Comparison of ENCODE assay signal across 10 mouse cellular contexts in the genomic region with DNA sequence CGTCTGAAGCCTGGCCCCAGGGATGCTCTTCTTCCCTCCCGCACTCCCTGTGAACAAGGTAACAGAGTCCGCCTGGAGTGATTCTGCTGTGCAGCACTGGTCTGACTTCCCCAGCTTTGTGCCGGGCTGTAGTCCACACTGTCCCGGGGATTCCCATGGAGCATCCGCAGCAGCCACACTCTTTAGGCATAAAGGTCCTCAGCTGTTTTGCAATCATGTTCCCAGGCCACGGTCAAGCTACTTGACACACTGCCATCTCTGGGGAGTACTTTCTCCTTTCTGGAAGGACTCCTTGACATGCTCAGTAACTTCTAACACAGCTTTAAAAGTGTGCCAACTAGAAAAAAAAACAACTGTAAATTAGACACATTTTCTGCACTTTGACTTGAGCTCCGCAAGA.
A peak's percentile ranks its signal among the peaks of the same experiment; 100 is the strongest.
DNase-seq lines count a peak whose midpoint lies in the region; TF ChIP-seq lines count a peak whose summit lies in the region.
"Had no signal": no experiment of that assay in that cellular context is flagged by ENCODE, and none has a peak within 500 bp of the region (broad histone marks: within the 10 kb centered on the region; RNA-seq: fewer than 3 reads in every experiment).

No protein-coding gene starts in this region.

- peak; percentile 54 for DNase-seq in ovary, adult 18-20 months (ENCODE audit: low spot score)
- no peak for DNase-seq in ovary, postnatal 10 days (ENCODE audit: low spot score)
- DNase-seq in heart, adult 2 months: peak; percentile 31 to 49
- DNase-seq in heart, postnatal 4 days: peak; percentile 15
- peak; percentile 25 for DNase-seq in ovary, postnatal 36 days (ENCODE audit: low spot score)
- no peak for DNase-seq in left cerebral cortex, postnatal 25 days (ENCODE audit: low spot score in 2 of 2)
- no peak for DNase-seq in hindbrain, embryonic 10.5 days (ENCODE audit: low spot score)
- DNase-seq: cerebellum, adult 11 months; right cerebral cortex, postnatal 4 days had no signal

- H3K4me1 ChIP-seq in heart, adult 2 months (ENCODE audit: control insufficient read depth, insufficient read depth, low read length): peaks cover 2% of the 10 kb centered on the region; the same call in 1 of the 2 replicates
- H3K4me1 ChIP-seq in hindbrain, embryonic 10.5 days (replicated peaks): peaks cover 8% of the 10 kb centered on the region; the same call in 1 of the 2 replicates
- H3K4me1 ChIP-seq: limb, embryonic 13.5 days had no signal

- intact Hi-C loops in heart, adult 2 months (cut with DNase I): no loop called here
- intact Hi-C loops in left cerebral cortex, postnatal 25 days (cut with DNase I): no loop called here

- H3K9me3 ChIP-seq in hindbrain, embryonic 10.5 days: no peaks in the 10 kb centered on the region

- H3K36me3 ChIP-seq in heart, adult 2 months (ENCODE audit: control insufficient read depth, insufficient read depth, low read length): no peaks in the 10 kb centered on the region
- H3K36me3 ChIP-seq in hindbrain, embryonic 10.5 days: no peaks in the 10 kb centered on the region
- H3K36me3 ChIP-seq: limb, embryonic 13.5 days had no signal

- no peak for TF ChIP-seq CTCF in heart, adult 2 months (IDR thresholded peaks at IDR 0.05)

- WGBS in heart, adult 2 months: 61% methylated on average over 8 of the region's 8 CpGs
- 79% methylated on average over 8 of the region's 8 CpGs for WGBS in hindbrain, embryonic 10.5 days

- no peaks in the 10 kb centered on the region for H3K79me2 ChIP-seq in heart, adult 2 months (replicated peaks; ENCODE audit: control insufficient read depth, insufficient read depth, low read length)

- TF ChIP-seq EP300 in heart, adult 2 months (IDR thresholded peaks at IDR 0.05; ENCODE audit: insufficient read depth, low read depth, low read length): no peak

- H3K27me3 ChIP-seq in heart, adult 2 months (ENCODE audit: control insufficient read depth, insufficient read depth, low read length): no peaks in the 10 kb centered on the region
- no peaks in the 10 kb centered on the region for H3K27me3 ChIP-seq in hindbrain, embryonic 10.5 days (ENCODE audit: insufficient read depth, poor library complexity, severe bottlenecking)
- H3K27me3 ChIP-seq: limb, embryonic 13.5 days had no signal

- no peak overlapping the region for H3K4me3 ChIP-seq in heart, adult 2 months
- no peak overlapping the region for H3K4me3 ChIP-seq in hindbrain, embryonic 10.5 days
- H3K4me3 ChIP-seq: limb, embryonic 13.5 days had no signal

- H3K9ac ChIP-seq in heart, adult 2 months (ENCODE audit: low read depth, low read length): no peak overlapping the region
- H3K9ac ChIP-seq: limb, embryonic 13.5 days had no signal

- no peak overlapping the region for H3K27ac ChIP-seq in heart, adult 2 months
- no peak overlapping the region for H3K27ac ChIP-seq in hindbrain, embryonic 10.5 days
- H3K27ac ChIP-seq: limb, embryonic 13.5 days had no signal

- TF ChIP-seq POLR2A in heart, adult 2 months (IDR thresholded peaks at IDR 0.05; ENCODE audit: insufficient read depth, low read depth, low read length): no peak

Comparison
In these comparisons a context has a peak if more than half of its experiments do, and no peak if none do; other contexts are left out.
1. DNase-seq: peak in ovary, adult 18-20 months (single experiment), heart, adult 2 months (2 of 2), heart, postnatal 4 days (single experiment) and ovary, postnatal 36 days (single experiment); none in ovary, postnatal 10 days (single experiment), left cerebral cortex, postnatal 25 days (0 of 2) and hindbrain, embryonic 10.5 days (single experiment).